Mouse (Mus musculus) embryo, embryonic 10 days (tissue): ENCODE data around the gene Lancl3.

ENCODE experiments used
- DNase-seq: peaks from one replicate; pipeline ENCODE4 v3.0.0-alpha.2; 2015; ENCODE audit warnings: low spot score

Gene Lancl3

DNA sequence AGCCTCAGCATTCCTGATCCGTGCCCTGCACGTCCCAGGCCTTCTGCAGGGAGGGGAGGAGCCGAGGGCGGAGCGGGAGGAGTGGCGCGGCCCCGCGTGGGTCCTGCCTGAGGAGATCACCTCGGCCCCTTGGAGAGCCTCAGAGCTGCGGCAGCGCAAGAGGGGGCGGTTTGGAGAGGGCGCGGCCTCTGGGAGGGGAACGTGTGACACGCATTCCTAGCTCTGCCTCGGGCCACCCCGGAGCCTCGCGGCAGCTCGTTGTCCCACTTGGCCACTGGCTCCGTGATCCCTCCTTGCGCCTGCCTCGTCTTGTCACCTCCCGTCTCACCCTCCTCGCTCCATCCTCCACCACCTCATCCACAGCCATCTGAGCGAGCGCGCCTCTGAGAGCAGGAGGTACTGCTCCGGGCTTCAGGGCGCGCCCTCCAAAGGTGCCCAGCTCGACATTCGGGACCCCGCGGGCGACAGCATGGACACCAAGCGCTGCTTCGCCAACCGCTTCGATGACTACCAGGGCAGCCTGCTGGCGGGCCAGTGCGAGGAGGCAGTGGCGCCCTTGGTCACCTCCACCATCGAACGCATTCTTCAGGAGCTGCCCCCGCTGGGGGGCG lies at the start of gene Lancl3:
Gene Lancl3 (plus strand): TSS at position 142 of the 611 bp plus-strand sequence.
- peak; percentile 16 for DNase-seq

DNA sequence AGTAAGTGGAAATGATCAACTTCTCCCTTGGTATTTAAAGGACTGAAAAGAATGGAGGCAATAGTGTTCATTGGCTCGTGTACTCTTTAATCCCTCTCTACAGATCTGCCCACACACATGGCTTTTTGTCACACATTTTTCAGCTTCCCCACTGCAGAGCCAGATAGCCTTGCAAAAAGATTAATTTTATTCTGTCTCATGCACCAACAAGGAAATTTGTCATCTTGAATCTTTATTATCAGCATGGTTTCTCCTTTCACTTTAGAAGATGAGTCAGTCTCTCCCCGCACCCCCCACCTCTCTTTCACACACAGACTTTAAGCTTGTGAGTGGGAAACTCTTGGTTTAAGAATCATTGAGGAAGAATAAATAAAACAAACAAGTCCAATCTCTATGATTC lies 20.7 kb upstream of the Lancl3 start:
- no peak for DNase-seq

DNA sequence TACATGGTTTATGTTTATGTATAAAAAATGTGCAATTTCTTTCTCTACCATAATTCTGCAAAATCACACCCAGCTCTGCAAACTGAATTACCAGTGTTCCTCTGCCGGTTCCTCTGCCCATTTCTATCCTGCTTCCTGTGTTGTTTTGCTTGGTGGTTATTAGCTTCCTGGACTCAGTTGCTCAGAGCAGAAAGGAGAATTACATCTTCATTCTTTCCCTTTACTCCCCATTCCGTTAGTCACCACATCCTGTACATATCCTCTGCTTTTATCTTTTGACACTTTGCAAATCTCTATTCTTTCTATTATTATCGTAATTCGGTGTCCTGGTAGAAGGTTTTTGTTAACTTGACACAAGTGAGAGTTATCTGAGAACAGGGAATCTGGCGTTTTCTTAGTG lies 18.1 kb upstream of the Lancl3 start:
- no peak for DNase-seq

DNA sequence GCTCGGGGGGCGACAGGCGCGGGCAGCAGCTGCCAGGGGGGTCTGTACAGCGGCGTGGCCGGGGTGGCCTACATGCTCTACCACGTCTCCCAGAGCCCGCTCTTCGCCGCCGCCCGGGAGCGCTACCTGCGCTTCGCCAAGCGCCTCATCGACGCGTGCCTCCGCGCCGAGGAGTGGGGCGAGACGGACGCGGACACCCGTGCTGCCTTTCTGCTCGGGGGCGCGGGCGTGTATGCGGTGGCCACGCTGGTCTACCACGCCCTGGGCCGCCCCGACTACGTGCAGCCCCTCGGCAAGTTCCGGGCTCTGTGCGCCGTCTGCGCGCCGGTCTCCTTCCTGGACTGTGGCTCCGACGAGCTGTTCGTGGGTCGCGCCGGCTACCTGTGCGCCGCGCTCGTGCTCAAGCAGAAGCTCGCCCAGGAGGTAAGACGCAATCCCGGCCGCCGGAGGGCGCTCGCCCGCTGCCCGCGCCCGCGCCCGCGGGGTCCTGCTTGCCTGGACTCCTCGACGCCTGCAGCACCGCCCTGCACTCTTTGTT lies 747 bp downstream of the Lancl3 start:
- peak; percentile 22 for DNase-seq

DNA sequence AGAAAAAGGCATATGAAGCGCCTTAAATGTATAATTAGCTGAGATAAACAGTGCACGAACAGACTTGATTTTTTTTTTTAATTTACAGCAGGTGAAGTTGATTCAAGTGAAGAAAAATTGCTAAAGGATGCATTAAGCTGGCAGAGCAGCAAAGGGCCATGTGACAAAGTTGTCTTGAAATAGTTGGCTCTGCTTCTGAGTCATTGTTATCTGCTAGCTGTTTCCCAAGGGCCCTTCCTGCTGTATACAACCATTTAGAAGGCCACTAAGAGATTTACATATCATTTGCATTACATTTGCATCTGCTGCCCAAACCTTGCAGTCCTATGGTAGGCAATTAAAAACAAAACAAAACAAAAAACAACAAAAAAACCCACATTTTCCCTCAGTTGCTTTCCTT lies 2.3 kb downstream of the Lancl3 start:
- no peak for DNase-seq

DNA sequence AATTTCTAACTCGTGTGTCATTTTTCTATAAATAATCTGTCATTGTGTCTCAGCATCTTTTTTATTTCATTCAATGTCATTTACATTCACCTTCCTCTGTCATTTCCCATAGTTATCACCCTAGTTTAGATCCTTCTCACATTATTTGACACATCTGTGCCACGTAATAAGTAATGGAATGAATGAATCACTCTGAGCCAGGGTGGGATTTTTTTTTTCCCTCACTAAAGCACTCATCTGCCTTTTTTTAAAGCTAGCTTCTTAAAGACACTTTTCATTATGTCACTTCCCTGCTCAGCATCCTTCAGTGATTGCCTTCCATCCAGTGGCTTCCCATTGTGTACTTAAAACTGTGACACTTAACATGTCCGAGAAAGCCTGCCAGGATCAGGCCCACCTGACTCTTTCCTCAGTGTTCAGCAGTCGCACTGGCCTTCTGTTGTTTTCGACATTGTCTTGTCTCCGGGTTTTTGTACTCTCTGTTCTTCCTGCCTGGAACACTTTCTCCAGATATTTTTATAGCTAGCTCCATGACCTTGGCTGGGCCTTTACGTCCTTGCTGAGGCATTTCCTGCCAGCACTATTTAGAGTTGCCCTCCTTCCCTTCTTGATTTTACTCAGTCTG lies 3.2 kb downstream of the Lancl3 start:
- DNase-seq = no peak

DNA sequence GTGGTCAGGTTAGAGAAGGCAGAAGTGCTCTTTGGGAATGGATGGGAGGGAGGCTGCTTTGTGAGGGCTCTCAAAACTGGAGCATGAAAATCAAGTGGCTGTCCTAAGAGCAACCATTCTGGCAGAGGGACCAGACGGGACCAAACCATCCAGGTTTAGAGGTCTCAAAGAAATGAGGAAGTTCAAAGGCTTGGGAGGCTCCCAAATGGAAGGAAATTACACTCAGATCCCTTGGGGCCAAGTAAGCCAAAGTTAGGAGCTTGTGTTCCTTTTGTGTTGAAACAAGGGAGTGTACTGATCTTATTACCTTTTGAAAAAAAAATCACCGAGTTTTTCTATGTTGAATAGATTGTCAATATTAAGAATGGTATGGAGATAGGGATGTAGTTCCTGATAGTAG lies 5.4 kb downstream of the Lancl3 start:
- no peak for DNase-seq

DNA sequence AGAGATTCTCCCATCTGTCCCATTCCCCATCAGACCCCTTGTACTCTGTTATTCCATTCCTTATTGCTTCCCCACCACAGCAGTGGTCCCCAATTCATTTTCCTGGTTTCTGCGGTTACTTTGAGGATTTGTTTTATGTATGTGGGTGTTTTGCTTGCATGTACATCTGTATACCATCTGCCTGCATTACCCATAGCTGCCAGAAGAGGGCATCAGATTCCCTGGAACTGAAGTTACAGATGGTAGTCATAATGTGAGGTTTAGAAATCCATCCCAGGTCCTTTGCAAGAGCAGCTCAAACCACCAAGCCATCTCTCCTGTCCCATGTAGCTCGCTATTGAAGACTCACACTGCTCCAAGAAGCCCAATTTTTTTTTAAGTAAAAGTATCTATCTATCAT lies 16.5 kb downstream of the Lancl3 start:
- no peak for DNase-seq

DNA sequence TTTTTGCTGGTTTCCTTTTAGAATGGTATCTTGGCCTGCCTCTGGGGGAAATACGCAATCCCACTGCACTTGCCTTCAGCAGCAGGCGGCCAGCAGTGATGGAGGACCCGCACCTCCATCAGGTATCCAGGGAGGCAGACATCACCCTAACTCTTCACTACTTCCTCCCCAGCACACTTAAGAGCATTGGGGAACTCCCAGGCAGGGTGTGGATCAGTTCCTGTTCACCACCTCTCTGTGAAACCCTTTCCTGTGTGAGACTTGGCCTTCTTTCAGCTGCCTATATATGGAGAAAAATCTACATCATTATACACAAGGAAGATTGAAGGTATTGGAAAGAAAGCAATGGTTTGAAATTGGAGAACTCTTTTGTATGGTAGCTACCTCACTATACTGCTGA lies 19.9 kb downstream of the Lancl3 start:
- no peak for DNase-seq

DNA sequence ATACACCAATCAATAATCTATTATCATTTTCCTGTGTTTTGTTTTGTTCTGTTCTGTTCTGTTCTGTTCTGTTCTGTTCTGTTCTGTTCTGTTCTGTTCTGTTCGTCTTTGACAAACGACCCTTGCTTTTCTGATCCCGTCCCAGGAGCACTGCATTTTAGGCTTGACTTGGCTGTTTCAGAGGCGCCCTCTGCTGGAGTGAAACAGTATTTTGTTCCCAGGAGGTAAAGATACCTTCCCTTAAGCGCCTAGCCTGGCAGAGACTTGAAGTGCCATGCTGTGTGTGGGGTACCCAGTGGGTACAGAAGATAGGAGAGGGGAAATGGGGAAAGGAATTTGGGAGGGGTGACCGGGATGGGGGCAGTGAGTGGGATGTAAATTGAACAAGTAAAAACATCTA lies 21.5 kb downstream of the Lancl3 start:
- DNase-seq = peak; percentile 45

DNA sequence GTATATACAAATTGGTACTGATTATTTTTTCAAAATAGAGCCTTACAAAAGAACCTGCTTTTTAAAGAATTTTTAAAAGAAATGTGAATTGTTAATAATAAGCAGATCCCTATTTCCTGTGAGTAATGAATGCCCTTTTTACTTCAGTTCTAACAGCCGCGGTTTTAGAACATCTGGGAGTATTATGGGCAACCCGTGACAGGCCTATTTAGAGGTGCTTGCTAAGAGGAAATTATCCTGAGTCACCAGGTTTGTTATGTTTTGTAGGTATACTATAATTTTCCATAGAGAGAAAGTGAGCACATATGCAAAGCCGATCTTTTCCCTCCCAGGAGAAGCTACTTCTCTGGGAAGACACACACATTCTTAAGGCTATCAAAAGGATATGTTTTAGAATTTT lies 22.0 kb downstream of the Lancl3 start:
- no peak for DNase-seq

DNA sequence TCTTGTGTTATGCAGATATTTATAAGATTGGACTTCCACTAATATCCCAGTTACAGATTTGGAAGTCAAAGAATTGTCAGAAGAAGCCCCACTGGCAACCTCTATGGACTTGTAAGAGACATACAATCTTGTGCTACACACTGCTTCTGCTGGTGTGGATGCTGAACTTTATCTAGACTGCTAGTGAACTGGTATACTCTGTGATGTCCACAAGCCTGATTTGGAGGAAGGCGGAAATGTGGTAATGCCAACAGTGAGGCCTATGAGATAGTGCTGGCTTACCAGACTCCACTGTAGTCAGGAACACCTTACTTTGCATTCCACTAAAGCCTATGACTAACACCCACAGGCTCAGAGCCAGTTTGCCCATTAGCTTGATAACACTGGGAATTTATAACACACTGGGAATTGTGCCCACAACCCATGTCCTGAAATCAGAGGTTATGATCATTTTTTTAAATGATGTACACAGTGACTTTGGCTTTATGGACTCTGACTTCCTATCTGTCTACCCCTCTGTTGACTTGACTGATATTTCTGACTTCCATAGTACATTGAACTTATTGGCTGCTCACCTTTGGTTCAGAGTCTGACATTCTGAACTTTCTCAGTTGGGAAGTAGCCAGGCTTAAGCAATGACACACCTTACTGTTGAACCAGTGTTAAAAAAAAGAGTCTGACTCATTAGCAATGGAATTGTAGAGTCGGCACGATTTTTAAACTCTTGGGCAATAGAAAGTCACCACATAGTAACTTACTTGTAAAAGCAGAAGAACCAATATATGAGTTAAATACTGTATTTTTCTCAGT lies 22.9 kb downstream of the Lancl3 start:
- DNase-seq = no peak

DNA sequence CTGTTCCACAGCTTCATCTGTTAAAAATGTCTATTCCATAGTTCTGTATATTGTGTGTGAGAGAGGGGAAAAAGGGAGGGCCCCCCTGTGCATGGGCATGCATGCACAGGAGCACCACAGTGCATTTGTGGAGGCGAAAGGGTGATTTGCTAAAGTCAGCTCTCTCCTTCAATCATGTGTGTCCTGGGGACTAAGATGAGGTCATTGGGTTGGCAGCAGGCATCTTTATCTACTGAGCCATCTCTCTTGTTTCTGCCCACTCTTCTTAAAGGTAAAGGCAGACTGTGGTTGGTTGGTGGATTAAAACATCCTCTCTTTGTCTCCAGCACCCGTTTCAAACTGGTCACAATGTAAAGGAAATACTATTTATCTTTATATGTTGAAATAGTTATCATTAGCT lies 27.4 kb downstream of the Lancl3 start:
- no peak for DNase-seq

DNA sequence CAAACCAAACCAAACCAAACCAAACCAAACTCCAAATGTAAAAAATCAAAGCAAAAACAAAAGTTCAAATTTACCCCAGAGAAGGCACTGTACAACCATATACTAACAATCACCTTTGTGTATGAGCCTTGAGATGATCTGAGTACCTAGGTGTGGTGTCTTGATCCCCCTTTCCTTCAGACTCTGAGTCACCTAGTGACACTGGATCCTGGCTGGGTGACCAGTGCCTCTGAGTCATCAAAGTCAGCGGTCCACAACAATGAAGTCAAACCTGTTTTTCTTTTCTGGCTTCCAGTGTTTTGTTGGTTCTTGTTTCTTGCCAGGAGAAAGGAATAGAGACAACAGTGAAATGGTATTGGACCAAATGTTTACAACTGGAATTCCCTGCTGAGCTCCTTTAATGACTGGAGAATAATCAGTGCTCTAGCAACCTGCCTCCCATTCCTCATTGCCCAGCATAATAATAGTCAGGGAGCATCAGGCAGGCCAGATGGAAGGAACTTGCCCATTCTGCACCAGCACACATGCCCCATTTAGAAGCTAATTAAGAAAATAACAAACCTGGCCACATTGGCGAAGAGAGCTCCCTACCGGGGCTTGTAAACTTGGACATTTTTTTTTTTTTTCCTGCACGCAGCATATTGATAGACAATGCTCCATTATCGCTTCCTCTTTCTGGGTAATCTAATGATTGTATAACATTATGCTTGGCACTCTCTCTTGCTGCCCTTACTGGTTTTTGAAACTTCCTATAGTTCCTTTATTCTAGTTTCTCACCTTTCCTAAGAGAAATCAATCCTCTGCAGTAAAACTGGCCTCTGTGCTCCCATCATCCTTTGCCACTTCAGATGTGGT lies 41.3 kb downstream of the Lancl3 start:
- no peak for DNase-seq

DNA sequence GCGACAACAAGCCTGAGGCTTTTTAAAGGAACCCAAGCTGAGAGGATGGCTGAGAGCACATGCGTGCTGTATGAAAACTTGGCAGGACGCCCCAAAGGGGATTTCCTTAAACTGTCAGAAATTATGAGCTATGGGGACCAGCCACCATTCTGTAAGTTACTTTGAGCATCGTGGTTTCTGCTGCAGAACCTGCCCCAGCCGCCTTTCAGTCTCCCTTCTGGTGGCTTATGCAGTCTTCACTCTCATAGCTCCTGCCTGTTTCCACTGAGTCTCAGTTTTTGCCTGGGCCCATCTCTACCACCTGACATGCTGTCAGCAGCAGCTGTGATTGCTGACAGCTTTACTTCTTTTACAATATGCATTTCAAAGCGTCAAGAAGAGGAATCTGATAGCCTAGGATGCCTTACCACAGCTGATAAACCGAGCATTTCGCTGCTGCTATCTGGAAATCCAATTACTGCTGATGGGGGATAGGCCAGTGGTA lies 43.7 kb downstream of the Lancl3 start:
- no peak for DNase-seq

DNA sequence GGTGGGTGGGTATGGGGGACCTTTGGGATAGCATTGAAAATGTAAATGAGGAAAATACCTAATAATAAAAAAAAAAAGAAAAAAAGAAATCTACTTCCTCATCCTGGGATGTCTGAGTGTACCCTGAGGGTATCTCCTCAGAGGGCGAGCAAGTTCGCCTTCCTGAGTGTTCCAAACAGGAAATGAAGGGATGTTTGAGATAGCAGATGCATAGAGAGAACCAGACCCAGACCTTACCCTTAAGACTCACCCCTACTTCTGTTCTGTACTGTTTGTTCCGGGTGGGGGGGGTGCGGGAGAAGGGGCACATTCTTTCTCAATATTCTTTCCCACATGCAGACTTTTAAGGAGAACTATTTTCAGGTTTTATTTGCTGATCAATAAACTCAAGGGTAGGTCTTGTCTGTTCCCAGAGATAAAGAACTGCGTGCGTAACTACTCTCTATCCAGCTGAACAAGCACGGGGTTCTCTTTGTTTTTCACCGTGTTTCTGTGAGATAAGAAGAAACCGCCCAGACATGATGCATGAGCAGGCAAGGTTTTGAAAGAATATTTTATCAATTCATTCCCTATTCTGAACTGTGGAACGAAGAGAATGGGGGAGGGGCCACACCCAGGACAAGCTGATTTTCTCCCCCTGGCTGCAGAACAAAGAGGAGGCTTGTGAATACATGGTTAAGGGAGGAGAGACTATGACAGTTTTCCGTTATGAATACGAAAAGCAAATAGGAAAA lies 45.1 kb downstream of the Lancl3 start:
- no peak for DNase-seq

DNA sequence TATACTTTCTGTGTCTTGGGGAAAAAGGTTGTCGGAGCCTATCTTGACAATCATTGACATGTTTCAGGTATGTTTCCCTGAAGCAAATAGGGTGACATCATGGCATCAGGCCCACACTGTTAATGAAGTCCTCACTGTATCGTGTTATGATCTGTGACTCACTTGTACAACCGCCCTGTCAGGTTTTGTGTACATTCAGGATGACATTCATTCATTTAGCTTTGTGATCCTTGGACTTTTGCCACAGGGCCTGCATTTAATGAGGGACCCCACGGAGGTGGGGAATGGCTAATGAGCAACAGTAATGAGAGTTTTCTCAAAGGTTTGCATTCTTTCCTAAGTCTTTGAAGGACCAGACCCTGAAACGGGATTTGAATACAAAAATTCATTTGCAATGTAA lies 49.2 kb downstream of the Lancl3 start:
- no peak for DNase-seq

DNA sequence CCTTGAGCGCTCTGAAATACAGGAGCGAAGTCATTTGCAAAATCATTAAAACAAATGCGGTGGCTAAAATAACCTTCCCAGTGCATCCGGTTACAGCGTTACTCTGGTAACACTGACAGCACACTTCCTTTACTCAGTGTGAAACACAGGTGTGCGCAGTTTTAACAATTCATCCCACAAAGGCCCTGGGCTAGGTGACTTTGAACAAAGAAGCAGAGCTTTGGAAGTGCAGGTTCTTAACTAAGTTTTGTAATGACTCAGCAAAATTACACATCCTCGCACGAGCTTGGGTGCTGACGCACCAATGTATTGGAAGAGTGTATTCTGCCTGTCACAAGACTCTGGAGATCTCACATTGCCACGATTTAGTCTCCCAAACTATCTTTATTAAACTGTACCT lies 54.3 kb downstream of the Lancl3 start:
- DNase-seq = no peak

DNA sequence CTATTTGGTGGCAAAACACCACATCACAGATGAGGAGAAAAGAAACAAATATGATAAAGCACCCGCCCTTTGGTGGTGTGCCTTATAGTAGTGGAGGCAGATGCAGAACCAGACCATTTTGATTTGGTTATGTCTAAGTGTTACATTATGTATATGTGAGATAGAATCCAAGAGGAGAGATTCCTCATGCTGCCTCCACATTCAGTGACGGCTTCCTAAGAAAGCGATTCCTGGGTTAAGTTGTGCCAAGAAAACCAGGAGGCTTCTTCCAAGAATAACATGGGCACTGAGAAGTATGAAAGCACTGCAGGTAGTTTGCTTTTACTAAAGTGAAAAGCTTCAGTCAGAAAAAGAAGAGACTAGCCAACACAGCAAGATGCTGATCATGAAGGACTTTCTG lies 55.2 kb downstream of the Lancl3 start:
- DNase-seq = no peak

DNA sequence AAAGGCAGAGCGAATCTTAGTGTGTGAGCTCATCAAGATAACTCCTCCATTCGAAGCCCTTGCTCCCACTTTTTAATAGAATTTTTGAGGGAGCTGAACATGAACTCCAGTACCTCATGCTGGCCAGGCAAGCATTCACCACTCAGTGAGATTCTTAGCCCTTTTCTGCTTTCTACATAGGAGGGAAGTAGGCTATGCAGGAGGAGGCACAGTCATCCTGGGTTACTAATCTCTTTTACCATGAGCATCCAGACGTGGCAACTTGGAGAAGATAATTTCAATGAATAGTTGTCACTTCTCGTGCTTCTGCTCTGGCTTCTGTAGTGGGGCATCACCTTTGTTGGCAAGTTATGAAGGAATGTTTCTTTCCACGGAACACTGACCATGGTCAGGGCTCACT lies 57.1 kb downstream of the Lancl3 start, which contains the start of gene Gm14862:
Gene Gm14862 (minus strand): TSS at position 134 of the 400 bp plus-strand sequence.
- DNase-seq = no peak

DNA sequence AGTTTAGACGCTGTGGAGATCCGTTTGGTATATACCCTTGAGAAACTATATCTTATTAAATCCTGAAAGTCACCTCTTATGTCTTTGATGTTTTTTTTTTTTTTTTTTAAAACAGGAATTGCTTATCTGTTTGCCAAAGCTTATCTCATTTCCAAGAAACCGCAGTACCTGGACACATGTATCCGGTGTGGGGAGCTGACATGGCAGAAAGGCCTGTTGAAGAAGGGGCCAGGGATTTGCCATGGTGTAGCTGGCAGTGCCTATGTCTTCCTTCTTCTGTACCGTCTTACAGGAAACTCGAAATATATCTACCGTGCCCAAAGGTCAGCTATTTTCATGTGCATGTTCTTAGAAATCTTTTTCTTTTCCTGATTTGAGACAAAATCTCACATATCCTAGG lies 58.1 kb downstream of the Lancl3 start:
- no peak for DNase-seq
